ENCODE assay signal across 12 mouse cellular contexts in genomic region chr17:53588097-53588855, GRCm38 (mm10). TPM values are rescaled to one million over a fixed set of nuclear protein-coding genes. Genes with fewer than 3 reads are reported as not detected.
DNase-seq lines count a peak whose midpoint lies in the region; ATAC-seq and TF ChIP-seq lines count a peak whose summit lies in the region.
"Had no signal": no experiment of that assay in that cellular context is flagged by ENCODE, and none has a peak within 500 bp of the region (broad histone marks: within the 10 kb centered on the region; RNA-seq: fewer than 3 reads in every experiment).

No protein-coding gene starts in this region.

- H3K79me2 ChIP-seq in MEL (ENCODE audit: control insufficient read depth, insufficient read depth, low read length, poor library complexity): peaks cover 2% of the 10 kb centered on the region

- no peaks in the 10 kb centered on the region for H3K36me3 ChIP-seq in forebrain, embryonic 13.5 days (ENCODE audit: poor library complexity, severe bottlenecking)
- no peaks in the 10 kb centered on the region for H3K36me3 ChIP-seq in forebrain, embryonic 16.5 days (ENCODE audit: control insufficient read depth, insufficient read depth)
- no peaks in the 10 kb centered on the region for H3K36me3 ChIP-seq in kidney, postnatal 0 days (ENCODE audit: insufficient read depth, low read length)
- H3K36me3 ChIP-seq in kidney, embryonic 15.5 days: no peaks in the 10 kb centered on the region
- H3K36me3 ChIP-seq in MEL (ENCODE audit: control insufficient read depth in 1 of 2, insufficient read depth in 2 of 2, low read length in 2 of 2): peaks cover 2 to 18% of the 10 kb centered on the region in 2 experiments; a peak in 3 of 4 replicates
- no peaks in the 10 kb centered on the region for H3K36me3 ChIP-seq in liver, embryonic 16.5 days (ENCODE audit: control insufficient read depth, insufficient read depth)
- H3K36me3 ChIP-seq: embryonic facial prominence, embryonic 12.5 days; midbrain, embryonic 15.5 days had no signal

- no peak for ATAC-seq in forebrain, embryonic 13.5 days
- no peak for ATAC-seq in forebrain, embryonic 16.5 days
- ATAC-seq in kidney, postnatal 0 days (replicated peaks; ENCODE audit: low FRiP score, low read depth): no peak
- no peak for ATAC-seq in kidney, embryonic 15.5 days (replicated peaks; ENCODE audit: low FRiP score)
- ATAC-seq in liver, embryonic 16.5 days (ENCODE audit: low read depth): no peak
- no peak for ATAC-seq in megakaryocyte-erythroid progenitor cell, adult 5-6 weeks (replicated peaks; ENCODE audit: low FRiP score, low TSS enrichment, poor library complexity, severe bottlenecking)

- peak; percentile 56 for DNase-seq in kidney, postnatal 0 days (ENCODE audit: low spot score)
- no peak for DNase-seq in MEL (ENCODE audit: low read depth, low spot score)
- DNase-seq in thymus, postnatal 14 days: no peak
- DNase-seq: kidney, postnatal 4 days had no signal

- no peak for TF ChIP-seq RAD21 in MEL (IDR thresholded peaks at IDR 0.05; ENCODE audit: low read depth, low read length)

- H3K27me3 ChIP-seq in forebrain, embryonic 13.5 days: no peaks in the 10 kb centered on the region
- H3K27me3 ChIP-seq in forebrain, embryonic 16.5 days (replicated peaks; ENCODE audit: control insufficient read depth, insufficient read depth, low read length): no peaks in the 10 kb centered on the region
- no peaks in the 10 kb centered on the region for H3K27me3 ChIP-seq in kidney, postnatal 0 days (ENCODE audit: insufficient read depth, low read length)
- H3K27me3 ChIP-seq in kidney, embryonic 15.5 days: no peaks in the 10 kb centered on the region
- H3K27me3 ChIP-seq in MEL (ENCODE audit: control insufficient read depth in 1 of 2, insufficient read depth in 2 of 2, low read length in 2 of 2): no peaks in the 10 kb centered on the region
- H3K27me3 ChIP-seq in liver, embryonic 16.5 days (ENCODE audit: control insufficient read depth, insufficient read depth, low read depth, low read length): no peaks in the 10 kb centered on the region
- H3K27me3 ChIP-seq: embryonic facial prominence, embryonic 12.5 days; midbrain, embryonic 15.5 days had no signal

- H3K9me3 ChIP-seq in forebrain, embryonic 13.5 days (replicated peaks): no peaks in the 10 kb centered on the region
- H3K9me3 ChIP-seq in forebrain, embryonic 16.5 days (ENCODE audit: control insufficient read depth, low read length): no peaks in the 10 kb centered on the region
- H3K9me3 ChIP-seq in kidney, postnatal 0 days (replicated peaks; ENCODE audit: low read length): no peaks in the 10 kb centered on the region
- no peaks in the 10 kb centered on the region for H3K9me3 ChIP-seq in kidney, embryonic 15.5 days (replicated peaks)
- no peaks in the 10 kb centered on the region for H3K9me3 ChIP-seq in MEL (replicated peaks; ENCODE audit: insufficient read depth, low read length)
- no peaks in the 10 kb centered on the region for H3K9me3 ChIP-seq in liver, embryonic 16.5 days (replicated peaks; ENCODE audit: control insufficient read depth, low read length)
- H3K9me3 ChIP-seq: embryonic facial prominence, embryonic 12.5 days; midbrain, embryonic 15.5 days had no signal

- TF ChIP-seq POLR2A in MEL (IDR thresholded peaks at IDR 0.05; ENCODE audit: control insufficient read depth in 1 of 2, insufficient read depth in 1 of 2, low read depth in 1 of 2, low read length in 2 of 2, poor library complexity in 1 of 2): no peak

- peaks cover 18% of the 10 kb centered on the region for H3K4me1 ChIP-seq in forebrain, embryonic 13.5 days
- H3K4me1 ChIP-seq in forebrain, embryonic 16.5 days (replicated peaks; ENCODE audit: control insufficient read depth, insufficient read depth, low read length): peaks cover 22% of the 10 kb centered on the region
- no peaks in the 10 kb centered on the region for H3K4me1 ChIP-seq in kidney, postnatal 0 days (replicated peaks; ENCODE audit: insufficient read depth, low read length)
- H3K4me1 ChIP-seq in kidney, embryonic 15.5 days: peaks cover 12% of the 10 kb centered on the region
- peaks cover 19 to 25% of the 10 kb centered on the region in 2 experiments for H3K4me1 ChIP-seq in MEL (ENCODE audit: control insufficient read depth in 1 of 2, insufficient read depth in 2 of 2, low read length in 2 of 2)
- peaks cover 24% of the 10 kb centered on the region for H3K4me1 ChIP-seq in liver, embryonic 16.5 days (ENCODE audit: control insufficient read depth, low read depth, low read length)

- no peak overlapping the region for H3K9ac ChIP-seq in forebrain, embryonic 13.5 days
- no peak overlapping the region for H3K9ac ChIP-seq in forebrain, embryonic 16.5 days (replicated peaks; ENCODE audit: low read depth, low read length)
- H3K9ac ChIP-seq in kidney, postnatal 0 days (ENCODE audit: low read depth, low read length): no peak overlapping the region
- H3K9ac ChIP-seq in kidney, embryonic 15.5 days: no peak overlapping the region
- peak overlapping the region; percentile 54 for H3K9ac ChIP-seq in MEL (ENCODE audit: control insufficient read depth, low read depth, low read length, poor library complexity, severe bottlenecking)
- no peak overlapping the region for H3K9ac ChIP-seq in liver, embryonic 16.5 days (ENCODE audit: low read depth, low read length)
- H3K9ac ChIP-seq: embryonic facial prominence, embryonic 12.5 days; midbrain, embryonic 15.5 days had no signal

- no peak overlapping the region for H3K4me2 ChIP-seq in forebrain, embryonic 13.5 days
- H3K4me2 ChIP-seq in forebrain, embryonic 16.5 days (ENCODE audit: low read length): no peak overlapping the region
- no peak overlapping the region for H3K4me2 ChIP-seq in kidney, postnatal 0 days (ENCODE audit: low read length)
- H3K4me2 ChIP-seq in kidney, embryonic 15.5 days: no peak overlapping the region
- no peak overlapping the region for H3K4me2 ChIP-seq in liver, embryonic 16.5 days (ENCODE audit: low read depth, low read length)
- H3K4me2 ChIP-seq: embryonic facial prominence, embryonic 12.5 days; midbrain, embryonic 15.5 days had no signal

- 88% methylated on average over 9 of the region's 9 CpGs for WGBS in forebrain, embryonic 13.5 days
- WGBS in forebrain, embryonic 16.5 days: 86% methylated on average over 9 of the region's 9 CpGs
- WGBS in kidney, postnatal 0 days: 74% methylated on average over 9 of the region's 9 CpGs
- WGBS in kidney, embryonic 15.5 days: 72% methylated on average over 9 of the region's 9 CpGs
- 65% methylated on average over 9 of the region's 9 CpGs for WGBS in liver, embryonic 16.5 days (ENCODE audit: insufficient replicate concordance)

- TF ChIP-seq CTCF in kidney, postnatal 0 days (IDR thresholded peaks at IDR 0.05; ENCODE audit: low read depth): no peak
- TF ChIP-seq CTCF in MEL (IDR thresholded peaks at IDR 0.05 in 2 of 3, conservative IDR thresholded peaks at IDR 0.05 in 1 of 3; ENCODE audit: control insufficient read depth in 1 of 3, insufficient read depth in 1 of 3, low read depth in 2 of 3, low read length in 3 of 3, poor library complexity in 1 of 3, severe bottlenecking in 1 of 3): no peak

- H3K27ac ChIP-seq in forebrain, embryonic 13.5 days: peak overlapping the region; percentile 75; the same call in 1 of the 2 replicates
- no peak overlapping the region for H3K27ac ChIP-seq in forebrain, embryonic 16.5 days (ENCODE audit: low read length)
- no peak overlapping the region for H3K27ac ChIP-seq in kidney, postnatal 0 days
- no peak overlapping the region for H3K27ac ChIP-seq in kidney, embryonic 15.5 days
- H3K27ac ChIP-seq in MEL (ENCODE audit: control insufficient read depth, low read depth, low read length): peak overlapping the region; percentile 87
- H3K27ac ChIP-seq in liver, embryonic 16.5 days (ENCODE audit: low read length): peak overlapping the region; percentile 84
- H3K27ac ChIP-seq: embryonic facial prominence, embryonic 12.5 days had no signal

- no peak for TF ChIP-seq EP300 in MEL (IDR thresholded peaks at IDR 0.05; ENCODE audit: low read depth in 1 of 2, low read length in 2 of 2)

- no peak overlapping the region for H3K4me3 ChIP-seq in forebrain, embryonic 13.5 days
- H3K4me3 ChIP-seq in forebrain, embryonic 16.5 days (replicated peaks; ENCODE audit: low read length): no peak overlapping the region
- H3K4me3 ChIP-seq in kidney, postnatal 0 days (replicated peaks; ENCODE audit: low read depth, low read length): no peak overlapping the region
- H3K4me3 ChIP-seq in kidney, embryonic 15.5 days (replicated peaks): no peak overlapping the region
- peak overlapping the region in 1 of 2 experiments; percentile 35; a peak in 2 of 4 replicates for H3K4me3 ChIP-seq in MEL (ENCODE audit: control insufficient read depth in 1 of 2, insufficient read depth in 1 of 2, low read depth in 2 of 2, low read length in 2 of 2)
- H3K4me3 ChIP-seq in liver, embryonic 16.5 days (ENCODE audit: low read depth, low read length): no peak overlapping the region
- H3K4me3 ChIP-seq: embryonic facial prominence, embryonic 12.5 days; midbrain, embryonic 15.5 days had no signal

RNA-seq across cellular contexts. Expression of gene Kat2b, which starts 21.6 kb away (rescaled TPM):
- polyA plus RNA-seq in forebrain, embryonic 13.5 days (2015; fragmentation: Nextera tagmentation; extraction: Ambion mirVana): 7.0 and 7.5 TPM in 2 replicates
- 6.0 and 6.2 TPM in 2 replicates for polyA plus RNA-seq in forebrain, embryonic 16.5 days (2015; fragmentation: Nextera tagmentation; extraction: Ambion mirVana)
- polyA plus RNA-seq in kidney, postnatal 0 days (2015; fragmentation: Nextera tagmentation; extraction: Ambion mirVana): 4.7 TPM in 2 replicates
- 3.8 and 4.4 TPM in 2 replicates for polyA plus RNA-seq in kidney, embryonic 15.5 days (2015; fragmentation: Nextera tagmentation; extraction: Ambion mirVana)
- 6.2 and 6.4 TPM in 2 replicates for total RNA-seq in MEL (2012; rRNA removed)
- 1 to 10 TPM in 1 of 2 experiments, not detected in 1; 7.4 TPM for polyA plus RNA-seq in MEL (2012; ENCODE audit: insufficient read depth in 1 of 2, insufficient read length in 2 of 2, low read depth in 1 of 2, low replicate concordance in 2 of 2, missing spikeins in 1 of 2)
- 5.2 and 5.3 TPM in 2 replicates for polyA plus RNA-seq in liver, embryonic 16.5 days (2015; fragmentation: Nextera tagmentation; extraction: Ambion mirVana)
- 27.8 and 33.9 TPM in 2 replicates for total RNA-seq in megakaryocyte-erythroid progenitor cell, adult 5-6 weeks (2014; fragmentation: Nextera tagmentation)
- total RNA-seq in megakaryocyte-erythroid progenitor cell, adult 5-6 weeks (2017): 24.5 and 53.7 TPM in 2 replicates

RNA-seq across cellular contexts. Expression of gene Pp2d1, which starts 49.0 kb away (rescaled TPM):
- polyA plus RNA-seq in forebrain, embryonic 13.5 days (2015; fragmentation: Nextera tagmentation; extraction: Ambion mirVana): 0.39 and 0.47 TPM in 2 replicates
- 0.25 and 0.51 TPM in 2 replicates for polyA plus RNA-seq in forebrain, embryonic 16.5 days (2015; fragmentation: Nextera tagmentation; extraction: Ambion mirVana)
- 0.13 and 0.22 TPM in 2 replicates for polyA plus RNA-seq in kidney, postnatal 0 days (2015; fragmentation: Nextera tagmentation; extraction: Ambion mirVana)
- 0.17 and 0.21 TPM in 2 replicates for polyA plus RNA-seq in kidney, embryonic 15.5 days (2015; fragmentation: Nextera tagmentation; extraction: Ambion mirVana)
- total RNA-seq in MEL (2012; rRNA removed): 0.07 and 0.08 TPM in 2 replicates
- polyA plus RNA-seq in MEL (2012; ENCODE audit: insufficient read depth in 1 of 2, insufficient read length in 2 of 2, low read depth in 1 of 2, low replicate concordance in 2 of 2, missing spikeins in 1 of 2): under 1 TPM in 1 of 2 experiments, not detected in 1; 0.04 TPM
- polyA plus RNA-seq in liver, embryonic 16.5 days (2015; fragmentation: Nextera tagmentation; extraction: Ambion mirVana): 0.06 and 0.08 TPM in 2 replicates
- 0.28 TPM in 1 of 2 replicates, not detected in the other for total RNA-seq in megakaryocyte-erythroid progenitor cell, adult 5-6 weeks (2014; fragmentation: Nextera tagmentation)
- 0.05 TPM in 1 of 2 replicates, not detected in the other for total RNA-seq in megakaryocyte-erythroid progenitor cell, adult 5-6 weeks (2017)
- total RNA-seq: gastrocnemius, postnatal 4 days had no signal

Comparison
In these comparisons a context has a peak if more than half of its experiments do, and no peak if none do; other contexts are left out.
1. H3K27ac ChIP-seq: peak in forebrain, embryonic 13.5 days (single experiment), MEL (single experiment) and liver, embryonic 16.5 days (single experiment); none in forebrain, embryonic 16.5 days (single experiment), kidney, postnatal 0 days (single experiment) and kidney, embryonic 15.5 days (single experiment).